Mouse (Mus musculus): ENCODE measurements around the gene Tpst1. TPM values are rescaled to one million over a fixed set of nuclear protein-coding genes. Genes with fewer than 3 reads are reported as not detected.

Gene Tpst1
- total RNA-seq (2014; rRNA removed) (15.6 and 20.1 TPM in 2 replicates), polyA plus RNA-seq (2012; rRNA removed) (9.3 and 10.8 TPM in 2 replicates)

GRCm38 (mm10) chr5:130073026-130073425 lies at the start of gene Tpst1:
Gene Tpst1 (plus strand): TSS chr5:130073326.
- H3K36me3 ChIP-seq (ENCODE audit: control insufficient read depth, insufficient read depth, low read length): no peaks in the 10 kb centered on the region
- H3K79me2 ChIP-seq (ENCODE audit: control insufficient read depth, insufficient read depth, low read length): no peaks in the 10 kb centered on the region; the same call in 1 of the 2 replicates
- peak within 1 kb of the TSS; percentile 0; the same call in 1 of the 2 replicates for H3K4me3 ChIP-seq (ENCODE audit: insufficient read depth, low read depth, low read length)
- TF ChIP-seq CTCF (IDR thresholded peaks at IDR 0.05; ENCODE audit: low read depth, low read length): no peak
- TF ChIP-seq POLR2A (IDR thresholded peaks at IDR 0.05; ENCODE audit: extremely low read depth, insufficient read depth, low read length): no peak
- H3K9ac ChIP-seq (ENCODE audit: low read depth, low read length): peak within 1 kb of the TSS; percentile 31; the same call in 1 of the 2 replicates
- WGBS: 31% methylated on average over 6 of the region's 6 CpGs
- peak within 1 kb of the TSS; percentile 76 for H3K27ac ChIP-seq (replicated peaks; ENCODE audit: insufficient read depth, low read depth, low read length)
- peak; percentile 80 for DNase-seq (ENCODE audit: extremely low read depth, low read depth, low spot score)
- H3K4me1 ChIP-seq (ENCODE audit: control insufficient read depth, insufficient read depth, low read length): peaks cover 3% of the 10 kb centered on the region; the same call in 1 of the 2 replicates
- H3K27me3 ChIP-seq (ENCODE audit: control insufficient read depth, insufficient read depth, low read length): no peaks in the 10 kb centered on the region

DNA sequence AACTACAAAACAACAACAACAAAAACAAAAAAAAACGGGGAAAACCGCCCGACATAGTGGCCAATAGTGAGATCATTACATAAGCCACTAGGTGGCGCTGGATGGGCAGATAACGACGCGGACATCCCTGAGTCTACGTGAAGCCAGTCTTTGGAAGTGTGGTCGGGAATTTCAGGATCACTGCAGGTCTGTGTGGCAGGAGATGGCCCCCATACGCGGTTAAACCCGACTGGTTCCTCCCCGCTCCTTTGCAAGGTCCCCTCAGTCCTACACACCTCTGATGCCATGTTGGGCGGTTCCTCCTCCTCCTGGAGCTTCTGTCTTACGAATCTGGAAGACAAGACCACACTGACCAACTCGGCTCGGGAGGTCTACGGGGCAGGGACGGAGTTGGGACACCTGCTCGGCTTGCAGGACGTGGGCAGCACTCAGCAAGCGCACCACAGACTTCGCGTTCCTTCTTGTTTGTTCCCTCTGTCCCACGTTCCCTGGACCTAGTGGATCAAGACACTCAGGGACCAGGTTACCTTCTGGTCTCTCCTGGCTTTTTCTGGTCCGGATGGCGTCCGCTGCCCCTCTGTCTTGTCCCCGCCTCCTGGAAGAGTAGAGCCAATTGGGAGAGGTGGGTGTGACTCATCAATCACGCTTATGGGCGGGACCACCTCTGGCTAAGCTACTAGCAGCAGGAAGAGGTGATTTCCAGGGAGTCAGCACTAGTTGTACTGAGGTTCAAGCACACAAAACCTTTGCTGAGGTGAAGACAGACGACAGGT lies 49.2 kb upstream of the Tpst1 start:
- Histone ChIP-seq H3K9ac (ENCODE audit: low read depth, low read length) (peak overlapping the region; percentile 95), H3K79me2 (ENCODE audit: control insufficient read depth, insufficient read depth, low read length) (peaks cover 9% of the 10 kb centered on the region; the same call in 1 of the 2 replicates), H3K27ac (replicated peaks; ENCODE audit: insufficient read depth, low read depth, low read length) (peak overlapping the region; percentile 94), H3K4me1 (ENCODE audit: control insufficient read depth, insufficient read depth, low read length) (peaks cover 16% of the 10 kb centered on the region), H3K4me3 (ENCODE audit: insufficient read depth, low read depth, low read length) (peak overlapping the region; percentile 90), H3K27me3 (ENCODE audit: control insufficient read depth, insufficient read depth, low read length) (no peaks in the 10 kb centered on the region), H3K36me3 (ENCODE audit: control insufficient read depth, insufficient read depth, low read length) (peaks cover 17% of the 10 kb centered on the region)
- WGBS: under 1% methylated on average over 32 of the region's 32 CpGs
- TF ChIP-seq POLR2A (IDR thresholded peaks at IDR 0.05; ENCODE audit: extremely low read depth, insufficient read depth, low read length): peak; percentile 92
- TF ChIP-seq CTCF (IDR thresholded peaks at IDR 0.05; ENCODE audit: low read depth, low read length): peak; percentile 78
- peak; percentile 98 for DNase-seq (ENCODE audit: extremely low read depth, low read depth, low spot score)

DNA sequence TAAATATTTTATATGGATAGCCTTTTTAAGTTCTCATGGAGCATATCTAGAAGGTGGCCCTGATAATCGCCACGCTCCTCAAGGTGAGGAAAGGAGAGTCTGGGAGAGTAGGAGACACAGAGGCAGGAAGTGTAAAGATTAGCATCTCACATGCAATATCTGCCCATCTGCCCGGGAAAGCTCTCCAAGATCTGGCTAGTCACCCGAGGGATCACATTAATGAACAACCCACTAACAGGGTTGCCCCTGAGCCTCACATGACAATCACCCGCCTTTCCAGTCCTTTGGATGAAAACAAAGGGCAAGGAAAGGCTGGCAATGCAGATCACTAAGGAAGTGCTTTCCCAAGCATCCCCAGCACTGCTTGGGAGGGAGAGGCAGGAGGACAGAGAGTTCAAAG lies 46.0 kb upstream of the Tpst1 start:
- WGBS: 48% methylated on average over 5 of the region's 5 CpGs

DNA sequence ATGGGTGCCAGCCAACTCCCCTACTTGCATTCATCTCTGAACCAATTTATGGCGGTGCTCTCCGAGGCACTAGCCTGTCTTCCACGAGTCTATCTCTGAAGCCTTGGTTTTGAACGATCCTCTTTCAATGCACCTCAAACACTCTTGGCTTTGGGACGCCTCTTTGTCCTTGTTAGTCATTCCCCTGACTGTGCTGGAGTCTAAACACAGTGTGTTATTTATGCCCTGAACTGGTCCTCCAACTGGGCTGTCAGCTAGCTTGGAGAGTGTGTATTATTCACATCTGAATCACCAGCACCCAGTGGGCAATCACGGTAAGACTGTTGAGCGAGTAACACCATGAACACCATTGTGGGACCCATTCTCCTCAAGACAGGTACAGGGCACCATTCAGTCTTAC lies 45.4 kb upstream of the Tpst1 start:
- DNase-seq (ENCODE audit: extremely low read depth, low read depth, low spot score): no peak
- Histone ChIP-seq H3K79me2 (ENCODE audit: control insufficient read depth, insufficient read depth, low read length) (no peaks in the 10 kb centered on the region; the same call in 1 of the 2 replicates), H3K4me3 (ENCODE audit: insufficient read depth, low read depth, low read length) (no peak overlapping the region), H3K36me3 (ENCODE audit: control insufficient read depth, insufficient read depth, low read length) (no peaks in the 10 kb centered on the region), H3K27ac (replicated peaks; ENCODE audit: insufficient read depth, low read depth, low read length) (peak overlapping the region; percentile 37), H3K27me3 (ENCODE audit: control insufficient read depth, insufficient read depth, low read length) (no peaks in the 10 kb centered on the region), H3K9ac (ENCODE audit: low read depth, low read length) (no peak overlapping the region), H3K4me1 (ENCODE audit: control insufficient read depth, insufficient read depth, low read length) (peaks cover 21% of the 10 kb centered on the region)
- TF ChIP-seq POLR2A (IDR thresholded peaks at IDR 0.05; ENCODE audit: extremely low read depth, insufficient read depth, low read length) (no peak), CTCF (IDR thresholded peaks at IDR 0.05; ENCODE audit: low read depth, low read length) (no peak)
- 88% methylated on average over 7 of the region's 7 CpGs for WGBS

More for the DNA sequence above, 46.0 kb upstream of the Tpst1 start:
- TF ChIP-seq CTCF (IDR thresholded peaks at IDR 0.05; ENCODE audit: low read depth, low read length) (no peak), POLR2A (IDR thresholded peaks at IDR 0.05; ENCODE audit: extremely low read depth, insufficient read depth, low read length) (no peak)
- no peaks in the 10 kb centered on the region for H3K36me3 ChIP-seq (ENCODE audit: control insufficient read depth, insufficient read depth, low read length)
- no peaks in the 10 kb centered on the region for H3K27me3 ChIP-seq (ENCODE audit: control insufficient read depth, insufficient read depth, low read length)
- DNase-seq (ENCODE audit: extremely low read depth, low read depth, low spot score): peak; percentile 84
- peaks cover 15% of the 10 kb centered on the region for H3K4me1 ChIP-seq (ENCODE audit: control insufficient read depth, insufficient read depth, low read length)
- H3K79me2 ChIP-seq (ENCODE audit: control insufficient read depth, insufficient read depth, low read length): no peaks in the 10 kb centered on the region; the same call in 1 of the 2 replicates
- no peak overlapping the region for H3K4me3 ChIP-seq (ENCODE audit: insufficient read depth, low read depth, low read length)
- no peak overlapping the region for H3K9ac ChIP-seq (ENCODE audit: low read depth, low read length)
- peak overlapping the region; percentile 37 for H3K27ac ChIP-seq (replicated peaks; ENCODE audit: insufficient read depth, low read depth, low read length)

- peak; percentile 67 for DNase-seq (ENCODE audit: extremely low read depth, low read depth, low spot score)
- Histone ChIP-seq H3K4me3 (ENCODE audit: insufficient read depth, low read depth, low read length) (peak within 1 kb of the TSS; percentile 99), H3K27ac (replicated peaks; ENCODE audit: insufficient read depth, low read depth, low read length) (peak within 1 kb of the TSS; percentile 91), H3K79me2 (ENCODE audit: control insufficient read depth, insufficient read depth, low read length) (no peaks in the 10 kb centered on the region; the same call in 1 of the 2 replicates), H3K4me1 (ENCODE audit: control insufficient read depth, insufficient read depth, low read length) (peaks cover 25% of the 10 kb centered on the region), H3K36me3 (ENCODE audit: control insufficient read depth, insufficient read depth, low read length) (no peaks in the 10 kb centered on the region), H3K9ac (ENCODE audit: low read depth, low read length) (peak within 1 kb of the TSS; percentile 98), H3K27me3 (ENCODE audit: control insufficient read depth, insufficient read depth, low read length) (no peaks in the 10 kb centered on the region)
- TF ChIP-seq POLR2A (IDR thresholded peaks at IDR 0.05; ENCODE audit: extremely low read depth, insufficient read depth, low read length) (peak; percentile 52; the same call in 1 of the 2 replicates), CTCF (IDR thresholded peaks at IDR 0.05; ENCODE audit: low read depth, low read length) (no peak)
- under 1% methylated on average over 51 of the region's 51 CpGs for WGBS
Observed at GRCm38 (mm10) chr5:130029142-130029897, 43.8 kb upstream of the Tpst1 start, which contains the start of the genes Asl and Crcp. Gene Asl (minus strand): TSS chr5:130029247. Gene Crcp (plus strand): TSS chr5:130029290.
